Mouse (Mus musculus) ES-Bruce4 (cell line): Measurements from ENCODE around the gene Arfgap3.

Experiments
- EP300 ChIP-seq: IDR thresholded peaks from 2 replicates; pipeline ENCODE4 v1.6.1; 2011; ENCODE audit warnings: low read depth, low read length; ENCODE audit not compliant: insufficient read depth
- POLR2A ChIP-seq: IDR thresholded peaks from one replicate; pipeline ENCODE4 v1.8.1; 2011; ENCODE audit warnings: low read length; ENCODE audit not compliant: insufficient read depth

- TF ChIP-seq POLR2A = no peak
- TF ChIP-seq EP300 = no peak
Measured at GRCm38 (mm10) chr15:83296050-83296449, 54.0 kb downstream of the Arfgap3 start.
